In genomic region chr15:101398269-101398668, GRCm38 (mm10) we compare ENCODE assay signal across 33 mouse cellular contexts. TPM values are rescaled to one million over a fixed set of nuclear protein-coding genes. Genes with fewer than 3 reads are reported as not detected.
DNase-seq lines count a peak whose midpoint lies in the region; ATAC-seq and TF ChIP-seq lines count a peak whose summit lies in the region.
"Had no signal": no experiment of that assay in that cellular context is flagged by ENCODE, and none has a peak within 500 bp of the region (broad histone marks: within the 10 kb centered on the region; RNA-seq: fewer than 3 reads in every experiment).

No protein-coding gene starts in this region.

- TF ChIP-seq POLR2A in kidney, adult 2 months (IDR thresholded peaks at IDR 0.05; ENCODE audit: low read depth, low read length) = no peak

- intact Hi-C loops in gastrocnemius, adult 2 months (cut with DNase I) = no loop called here

- no peaks in the 10 kb centered on the region; the same call in 1 of the 2 replicates for H3K4me1 ChIP-seq in kidney, adult 2 months (ENCODE audit: control insufficient read depth, insufficient read depth, low read length)
- H3K4me1 ChIP-seq: forebrain, embryonic 15.5 days; intestine, embryonic 15.5 days; liver, embryonic 13.5 days; midbrain, embryonic 15.5 days; neural tube, embryonic 13.5 days; stomach, embryonic 15.5 days had no signal

- H3K36me3 ChIP-seq in kidney, adult 2 months (ENCODE audit: control insufficient read depth, insufficient read depth, low read length) = no peaks in the 10 kb centered on the region
- H3K36me3 ChIP-seq: forebrain, embryonic 15.5 days; heart, embryonic 13.5 days; hindbrain, embryonic 10.5 days; intestine, embryonic 15.5 days; limb, embryonic 13.5 days; liver, embryonic 13.5 days; midbrain, embryonic 15.5 days; neural tube, embryonic 13.5 days; stomach, embryonic 15.5 days had no signal

- no peaks in the 10 kb centered on the region for H3K27me3 ChIP-seq in kidney, adult 2 months (replicated peaks; ENCODE audit: control insufficient read depth, insufficient read depth, low read length)
- H3K27me3 ChIP-seq: forebrain, embryonic 15.5 days; intestine, embryonic 15.5 days; limb, embryonic 13.5 days; liver, embryonic 13.5 days; midbrain, embryonic 15.5 days; neural tube, embryonic 13.5 days; stomach, embryonic 15.5 days had no signal

- TF ChIP-seq CTCF in gastrocnemius, adult 2 months (IDR thresholded peaks at IDR 0.05) = no peak
- no peak for TF ChIP-seq CTCF in kidney, adult 2 months (conservative IDR thresholded peaks at IDR 0.05; ENCODE audit: insufficient read depth, insufficient read length, low read depth, low read length)

- ATAC-seq in erythroblast, adult 5-6 weeks (replicated peaks; ENCODE audit: low FRiP score, poor library complexity, severe bottlenecking) = no peak
- ATAC-seq: CD4-positive, CD25-positive, alpha-beta regulatory T cell, adult 4 months; forebrain, embryonic 15.5 days; hindbrain, embryonic 16.5 days; midbrain, embryonic 15.5 days had no signal

- peak; percentile 22 for DNase-seq in gastrocnemius, adult 2 months
- DNase-seq in gastrocnemius, adult 8-10 months (ENCODE audit: low spot score in 2 of 2) = no peak
- DNase-seq in kidney, adult 2 months = peak; percentile 51
- no peak for DNase-seq in kidney, adult 18-20 months
- DNase-seq in heart, postnatal 4 days = peak; percentile 61
- peak; percentile 83 for DNase-seq in lung, postnatal 25 days (ENCODE audit: low spot score)
- DNase-seq in layer of hippocampus, postnatal 14 days (ENCODE audit: low spot score in 2 of 2) = no peak
- DNase-seq: adrenal gland, postnatal 25 days; cerebellum, adult 8-10 months; gastrocnemius, postnatal 25 days; layer of hippocampus, postnatal 36 days; liver, embryonic 13.5 days; right cerebral cortex, adult 18-20 months; right cerebral cortex, postnatal 4 days; thymus, postnatal 25 days had no signal

- no peak overlapping the region for H3K4me3 ChIP-seq in gastrocnemius, adult 2 months
- H3K4me3 ChIP-seq in kidney, adult 2 months (ENCODE audit: insufficient read depth, low read depth, low read length) = no peak overlapping the region
- H3K4me3 ChIP-seq: forebrain, embryonic 15.5 days; heart, embryonic 13.5 days; hindbrain, embryonic 10.5 days; intestine, embryonic 15.5 days; limb, embryonic 13.5 days; liver, embryonic 13.5 days; midbrain, embryonic 15.5 days; myocyte; neural tube, embryonic 13.5 days; stomach, embryonic 15.5 days had no signal

- WGBS in kidney, adult 2 months = 61% methylated on average over 8 of the region's 8 CpGs

- H3K27ac ChIP-seq in gastrocnemius, adult 2 months = no peak overlapping the region
- no peak overlapping the region for H3K27ac ChIP-seq in kidney, adult 2 months (ENCODE audit: insufficient read depth, low read depth, low read length)
- H3K27ac ChIP-seq: forebrain, embryonic 15.5 days; heart, embryonic 13.5 days; hindbrain, embryonic 10.5 days; intestine, embryonic 15.5 days; kidney, postnatal 0 days; limb, embryonic 13.5 days; liver, embryonic 13.5 days; midbrain, embryonic 15.5 days; neural tube, embryonic 13.5 days; stomach, embryonic 15.5 days had no signal

RNA-seq across cellular contexts. Expression of gene Krt7, which starts 12.6 kb away (rescaled TPM):
- total RNA-seq in gastrocnemius, adult 2 months (2021) = not detected
- total RNA-seq in gastrocnemius, adult 8-10 months (2022) = not detected
- 50.9 and 57.3 TPM in 2 replicates for polyA plus RNA-seq in kidney, adult 2 months (2012; rRNA removed)
- 1 to 10 TPM; 9.3 to 10.0 TPM for total RNA-seq in heart, postnatal 4 days (2021)
- total RNA-seq in erythroblast, adult 5-6 weeks (2015; ENCODE audit: low replicate concordance) = not detected in 2 replicates
- total RNA-seq in erythroblast, adult 5-6 weeks (2017; ENCODE audit: low replicate concordance) = 1.2 and 5.6 TPM in 2 replicates
- total RNA-seq in layer of hippocampus, postnatal 14 days (2021) = not detected
- total RNA-seq: gastrocnemius, postnatal 25 days; layer of hippocampus, postnatal 36 days; megakaryocyte-erythroid progenitor cell, adult 5-6 weeks had no signal

RNA-seq across cellular contexts. Expression of gene Krt80, which starts 28.3 kb away (rescaled TPM):
- 1 to 10 TPM; 1.6 to 2.5 TPM for total RNA-seq in gastrocnemius, adult 2 months (2021)
- 1 to 10 TPM; 1.1 to 3.4 (median 2.5) TPM for total RNA-seq in gastrocnemius, adult 8-10 months (2022)
- polyA plus RNA-seq in kidney, adult 2 months (2012; rRNA removed) = 14.2 and 14.7 TPM in 2 replicates
- total RNA-seq in heart, postnatal 4 days (2021) = 10 to 100 TPM; 10.1 to 11.2 TPM
- 9.4 and 9.6 TPM in 2 replicates for total RNA-seq in erythroblast, adult 5-6 weeks (2015; ENCODE audit: low replicate concordance)
- 2.4 TPM in 2 replicates for total RNA-seq in erythroblast, adult 5-6 weeks (2017; ENCODE audit: low replicate concordance)
- total RNA-seq in layer of hippocampus, postnatal 14 days (2021) = under 1 TPM in 1 of 2 experiments, not detected in 1; 0.10 TPM
- total RNA-seq: megakaryocyte-erythroid progenitor cell, adult 5-6 weeks had no signal

RNA-seq across cellular contexts. Expression of gene Krt87, which starts 40.3 kb away (rescaled TPM):
- not detected for total RNA-seq in gastrocnemius, adult 2 months (2021)
- total RNA-seq in gastrocnemius, adult 8-10 months (2022) = not detected
- not detected in 2 replicates for polyA plus RNA-seq in kidney, adult 2 months (2012; rRNA removed)
- not detected for total RNA-seq in heart, postnatal 4 days (2021)
- total RNA-seq in erythroblast, adult 5-6 weeks (2015; ENCODE audit: low replicate concordance) = not detected in 2 replicates
- total RNA-seq in erythroblast, adult 5-6 weeks (2017; ENCODE audit: low replicate concordance) = not detected in 2 replicates
- total RNA-seq in layer of hippocampus, postnatal 14 days (2021) = under 1 TPM; 0.18 to 0.81 TPM
- total RNA-seq: adrenal gland, postnatal 25 days; gastrocnemius, postnatal 25 days; megakaryocyte-erythroid progenitor cell, adult 5-6 weeks had no signal
- polyA plus RNA-seq: liver, embryonic 13.5 days; myocyte had no signal

RNA-seq across cellular contexts. Expression of gene Krt88, which starts 49.3 kb away (rescaled TPM):
- not detected for total RNA-seq in gastrocnemius, adult 2 months (2021)
- not detected for total RNA-seq in gastrocnemius, adult 8-10 months (2022)
- 0.18 TPM in 1 of 2 replicates, not detected in the other for polyA plus RNA-seq in kidney, adult 2 months (2012; rRNA removed)
- not detected for total RNA-seq in heart, postnatal 4 days (2021)
- total RNA-seq in erythroblast, adult 5-6 weeks (2015; ENCODE audit: low replicate concordance) = not detected in 2 replicates
- not detected in 2 replicates for total RNA-seq in erythroblast, adult 5-6 weeks (2017; ENCODE audit: low replicate concordance)
- total RNA-seq in layer of hippocampus, postnatal 14 days (2021) = not detected
- total RNA-seq: adrenal gland, postnatal 25 days; gastrocnemius, postnatal 25 days; layer of hippocampus, postnatal 36 days; left cerebral cortex, postnatal 14 days; megakaryocyte-erythroid progenitor cell, adult 5-6 weeks had no signal
- polyA plus RNA-seq: brain, embryonic 14.5 days; CD4-positive, CD25-positive, alpha-beta regulatory T cell, adult 4 months; embryonic facial prominence, embryonic 14.5 days; forebrain, embryonic 15.5 days; heart, embryonic 13.5 days; hindbrain, embryonic 10.5 days; hindbrain, embryonic 16.5 days; intestine, embryonic 15.5 days; limb, embryonic 13.5 days; liver, embryonic 13.5 days; lung, embryonic 16.5 days; midbrain, embryonic 15.5 days; myocyte; neural tube, embryonic 13.5 days had no signal

Comparison
In these comparisons a context has a peak if more than half of its experiments do, and no peak if none do; other contexts are left out.
1. DNase-seq: peak in gastrocnemius, adult 2 months (single experiment), kidney, adult 2 months (single experiment), heart, postnatal 4 days (single experiment) and lung, postnatal 25 days (single experiment); none in gastrocnemius, adult 8-10 months (0 of 2), kidney, adult 18-20 months (single experiment) and layer of hippocampus, postnatal 14 days (0 of 2).